Mouse (Mus musculus) CH12.LX (cell line): ENCODE measurements at regions not wholly inside any gene's neighbourhood (a gene's known extent, or its start where the extent isn't known, plus 50 kb on each side); places are given as distances from the start of the nearest gene placed in this dataset.

Experiments
- CHD1 ChIP-seq: IDR thresholded peaks from 2 replicates; pipeline ENCODE4 v1.6.1; 2012; ENCODE audit warnings: low read depth, low read length, improper control_type of control experiment, inconsistent platforms
- CHD2 ChIP-seq: IDR thresholded peaks from 2 replicates; pipeline ENCODE4 v1.6.1; 2011; ENCODE audit warnings: low read length, improper control_type of control experiment
- CTCF ChIP-seq, 2 experiments: IDR thresholded peaks in 1 of 2; conservative IDR thresholded peaks in 1 of 2; 2 replicates each; pipeline ENCODE4 v1.5.1; 2011 to 2012; ENCODE audit warnings: low read depth in 2 of 2, low read length in 2 of 2, improper control_type of control experiment in 1 of 2, inconsistent platforms in 1 of 2, mild to moderate bottlenecking in 1 of 2, moderate library complexity in 1 of 2
- EP300 ChIP-seq: IDR thresholded peaks from 2 replicates; pipeline ENCODE4 v1.6.1; 2011; ENCODE audit warnings: low read length, improper control_type of control experiment
- KAT2A ChIP-seq: IDR thresholded peaks from 2 replicates; pipeline ENCODE4 v1.6.1; 2012; ENCODE audit warnings: low read length, improper control_type of control experiment, inconsistent platforms; ENCODE audit not compliant: insufficient replicate concordance
- NELFE ChIP-seq: IDR thresholded peaks from 2 replicates; pipeline ENCODE4 v1.6.1; 2011; ENCODE audit warnings: low read depth, low read length, improper control_type of control experiment
- POLR2A ChIP-seq: IDR thresholded peaks from 2 replicates; pipeline ENCODE4 v1.6.1; 2011; ENCODE audit warnings: low read depth, mild to moderate bottlenecking, improper control_type of control experiment, low read length
- RCOR1 ChIP-seq: conservative IDR thresholded peaks from 2 replicates; pipeline ENCODE4 v1.6.1; 2012; ENCODE audit warnings: low read depth, mild to moderate bottlenecking, inconsistent platforms, low read length, improper control_type of control experiment
- USF2 ChIP-seq: conservative IDR thresholded peaks from 2 replicates; pipeline ENCODE4 v1.6.1; 2011; ENCODE audit warnings: low read depth, low read length, improper control_type of control experiment
- ZMIZ1 ChIP-seq: IDR thresholded peaks from 2 replicates; pipeline ENCODE4 v1.6.1; 2012; ENCODE audit warnings: low read depth, mild to moderate bottlenecking, inconsistent platforms, low read length, improper control_type of control experiment

DNA sequence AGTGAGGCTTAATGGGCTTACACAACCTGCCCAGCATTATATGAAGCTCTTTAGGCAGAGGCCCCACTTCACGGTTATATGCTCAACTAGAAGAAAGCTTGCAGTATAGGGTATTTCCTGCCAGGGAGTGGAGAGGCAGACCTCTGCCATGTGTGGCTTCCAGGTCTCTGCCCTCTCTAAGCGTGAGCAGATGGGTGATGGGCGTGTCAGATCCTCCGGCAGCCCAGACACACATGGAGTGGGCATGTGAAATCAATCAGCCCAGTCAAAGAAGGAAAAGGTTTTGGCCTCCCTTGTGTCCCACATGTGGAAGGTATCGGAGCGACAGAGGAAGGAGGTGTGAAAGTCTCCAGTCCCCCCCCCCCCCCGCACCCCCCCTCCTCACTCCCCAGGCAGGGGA is 102.3 kb upstream of the Runx1 start:
- no peak for TF ChIP-seq POLR2A
- TF ChIP-seq CTCF (conservative IDR thresholded peaks at IDR 0.05 in 1 of 2, IDR thresholded peaks at IDR 0.05 in 1 of 2; ENCODE audit: low read depth in 2 of 2, low read length in 2 of 2), result no peak
- no peak for TF ChIP-seq CHD2
- TF ChIP-seq NELFE, result no peak
- TF ChIP-seq KAT2A, result no peak
- no peak for TF ChIP-seq RCOR1
- no peak for TF ChIP-seq ZMIZ1
- no peak for TF ChIP-seq EP300
- no peak for TF ChIP-seq USF2
- TF ChIP-seq CHD1, result no peak
